Mouse (Mus musculus): ENCODE data around the gene Fbxo5. TPM values are rescaled to one million over a fixed set of nuclear protein-coding genes. Genes with fewer than 3 reads are reported as not detected.

The Fbxo5 gene
- 2.7 and 3.4 TPM in 2 replicates for polyA plus RNA-seq (2012)

DNA sequence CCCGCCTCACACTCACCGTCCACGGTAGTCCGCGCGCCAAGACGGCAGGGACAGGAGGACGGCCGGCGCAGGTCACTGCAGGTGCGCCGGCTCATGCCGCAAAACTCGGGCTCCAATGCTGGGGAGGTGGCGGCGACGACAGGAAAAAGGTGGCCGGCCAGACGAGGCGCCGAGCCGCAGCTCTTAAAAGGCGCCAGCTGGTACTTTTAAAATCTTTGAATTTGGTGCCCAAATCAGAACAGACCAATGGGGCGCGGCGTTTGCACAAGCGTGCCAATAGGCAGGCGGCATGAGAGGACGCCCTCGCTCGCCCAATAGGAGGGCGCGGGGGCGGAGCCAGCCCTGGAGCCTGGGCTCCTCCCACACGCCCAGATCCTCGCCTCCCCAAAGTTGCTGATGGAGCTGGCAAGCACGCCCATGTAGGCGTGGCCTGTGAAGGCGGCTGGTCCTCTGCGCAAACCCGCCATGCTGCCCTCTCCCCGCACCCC is at the start of gene Fbxo5:
Gene Fbxo5, minus strand, starts transcription at position 358 of the 488 bp plus-strand sequence.
- TF ChIP-seq TAL1 (IDR thresholded peaks at IDR 0.05; ENCODE audit: low read length) (no peak), GATA1 (IDR thresholded peaks at IDR 0.05; ENCODE audit: low read length) (no peak)
- Histone ChIP-seq H3K4me1 (ENCODE audit: control insufficient read depth) (peaks cover 53% of the 10 kb centered on the region), H3K9me3 (ENCODE audit: control insufficient read depth, low read length) (peaks cover 2% of the 10 kb centered on the region; the same call in 1 of the 2 replicates), H3K36me3 (ENCODE audit: control insufficient read depth) (peaks cover 46% of the 10 kb centered on the region), H3K27me3 (ENCODE audit: control insufficient read depth) (no peaks in the 10 kb centered on the region), H3K4me3 (replicated peaks) (peak within 1 kb of the TSS; percentile 99)

DNA sequence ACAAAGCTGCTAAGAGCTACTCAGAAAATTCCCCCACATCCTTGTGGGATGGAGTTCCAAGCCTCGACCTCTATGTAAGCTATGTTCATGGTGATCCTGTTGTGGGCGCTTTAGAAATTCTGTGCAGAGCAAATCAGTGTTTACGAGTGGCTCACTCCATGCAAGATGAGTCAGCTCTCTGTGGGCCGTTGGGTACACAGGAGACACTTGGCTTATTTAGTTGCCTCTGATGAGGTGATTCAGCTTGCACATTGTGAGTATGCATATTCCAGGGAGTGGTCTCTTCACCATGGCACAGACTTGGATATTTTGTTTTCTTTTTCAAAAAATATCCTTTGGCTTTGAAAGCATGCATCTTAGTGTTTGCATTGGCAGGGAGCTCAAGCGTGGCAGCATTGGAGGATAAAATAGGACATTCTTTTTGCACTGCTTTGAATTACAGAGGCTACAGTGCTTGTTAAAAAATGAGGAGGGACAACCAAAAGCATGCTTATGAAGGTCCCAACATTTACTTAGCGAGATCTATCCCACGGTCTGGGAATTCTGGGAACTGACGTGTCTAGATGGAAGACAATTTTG is 48.0 kb upstream of the Fbxo5 start:
- Histone ChIP-seq H3K4me1 (ENCODE audit: control insufficient read depth) (no peaks in the 10 kb centered on the region), H3K9me3 (ENCODE audit: control insufficient read depth, low read length) (no peaks in the 10 kb centered on the region), H3K27me3 (ENCODE audit: control insufficient read depth) (no peaks in the 10 kb centered on the region), H3K36me3 (ENCODE audit: control insufficient read depth) (no peaks in the 10 kb centered on the region), H3K4me3 (replicated peaks) (no peak overlapping the region)
- TF ChIP-seq GATA1 (IDR thresholded peaks at IDR 0.05; ENCODE audit: low read length) = no peak
- no peak for TF ChIP-seq TAL1 (IDR thresholded peaks at IDR 0.05; ENCODE audit: low read length)

DNA sequence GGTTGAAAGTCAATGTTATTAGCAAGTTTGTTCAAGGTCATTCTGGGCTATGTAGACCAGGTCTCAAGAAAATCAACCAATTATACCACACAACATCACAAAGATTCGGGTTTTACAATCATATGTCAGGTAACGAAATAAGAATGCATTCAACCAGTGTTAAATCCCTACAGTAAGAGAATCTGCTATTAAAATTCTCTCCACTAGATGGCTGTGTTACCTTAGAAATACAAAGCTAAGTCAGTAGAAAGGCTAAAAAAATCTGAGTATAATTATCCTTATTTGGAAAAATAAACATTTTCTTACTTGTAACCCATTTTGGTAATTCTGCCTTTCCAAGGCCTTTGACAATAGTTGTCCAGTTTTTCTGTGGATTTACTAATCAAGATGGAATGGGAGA is 41.5 kb upstream of the Fbxo5 start:
- H3K4me1 ChIP-seq (ENCODE audit: control insufficient read depth) = no peaks in the 10 kb centered on the region
- H3K9me3 ChIP-seq (ENCODE audit: control insufficient read depth, low read length) = no peaks in the 10 kb centered on the region
- H3K27me3 ChIP-seq (ENCODE audit: control insufficient read depth) = no peaks in the 10 kb centered on the region
- TF ChIP-seq TAL1 (IDR thresholded peaks at IDR 0.05; ENCODE audit: low read length) = no peak
- H3K36me3 ChIP-seq (ENCODE audit: control insufficient read depth) = no peaks in the 10 kb centered on the region
- H3K4me3 ChIP-seq (replicated peaks) = no peak overlapping the region

DNA sequence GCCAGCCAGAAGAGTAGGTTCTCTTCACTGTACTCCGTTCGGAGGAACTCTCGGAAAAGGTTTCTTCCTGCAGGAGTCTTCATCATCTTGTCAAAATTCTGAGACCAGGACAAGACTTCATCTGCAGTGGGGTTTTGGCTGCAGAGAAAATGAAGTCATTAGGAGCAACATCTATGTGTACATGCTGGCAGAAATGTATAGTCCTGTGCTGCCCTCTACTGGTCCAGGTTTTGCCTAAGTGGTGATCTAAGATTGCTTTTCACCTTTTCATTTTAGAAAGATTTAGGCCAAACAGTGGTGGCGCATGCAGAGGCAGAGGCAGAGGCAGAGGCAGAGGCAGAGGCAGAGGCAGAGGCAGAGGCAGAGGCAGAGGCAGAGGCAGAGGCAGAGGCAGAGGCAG is 36.0 kb upstream of the Fbxo5 start:
- no peaks in the 10 kb centered on the region for H3K27me3 ChIP-seq (ENCODE audit: control insufficient read depth)
- H3K4me1 ChIP-seq (ENCODE audit: control insufficient read depth) = no peaks in the 10 kb centered on the region
- no peaks in the 10 kb centered on the region for H3K9me3 ChIP-seq (ENCODE audit: control insufficient read depth, low read length)
- TF ChIP-seq TAL1 (IDR thresholded peaks at IDR 0.05; ENCODE audit: low read length) (no peak), GATA1 (IDR thresholded peaks at IDR 0.05; ENCODE audit: low read length) (no peak)
- H3K36me3 ChIP-seq (ENCODE audit: control insufficient read depth) = no peaks in the 10 kb centered on the region
- no peak overlapping the region for H3K4me3 ChIP-seq (replicated peaks)

DNA sequence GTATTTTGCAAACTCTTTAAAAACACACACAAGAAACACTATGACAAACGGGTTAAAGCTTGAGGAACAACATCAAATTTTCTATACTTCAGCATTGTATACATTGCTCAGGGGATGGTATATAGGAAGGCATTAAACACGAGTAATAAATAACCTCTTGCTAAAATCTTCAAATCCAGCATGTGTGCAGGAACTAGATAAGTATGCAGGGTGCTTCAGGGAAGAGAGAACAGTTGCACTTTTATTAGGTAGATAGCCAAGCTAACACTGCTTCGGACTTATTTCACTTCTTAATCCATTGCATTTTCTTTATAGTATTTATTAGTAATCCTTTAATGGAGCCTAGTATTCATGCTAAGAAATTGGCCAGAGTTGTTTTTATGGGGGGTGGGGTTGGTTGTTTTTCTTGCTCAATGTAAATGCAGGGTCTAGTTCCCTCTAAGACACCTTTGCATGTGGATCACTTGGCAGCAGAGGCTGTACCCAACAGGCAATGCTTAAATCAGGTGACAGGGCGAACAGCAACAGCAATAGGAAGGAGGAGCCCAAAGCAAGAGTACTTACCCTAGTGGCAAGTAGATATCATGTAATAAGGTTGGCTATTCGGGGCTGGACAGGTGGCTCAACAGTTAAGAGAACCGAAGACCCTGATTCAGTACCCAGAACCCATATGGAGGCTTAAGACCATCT is 21.1 kb upstream of the Fbxo5 start:
- Histone ChIP-seq H3K9me3 (ENCODE audit: control insufficient read depth, low read length) (peaks cover 8% of the 10 kb centered on the region), H3K36me3 (ENCODE audit: control insufficient read depth) (peaks cover 12% of the 10 kb centered on the region), H3K27me3 (ENCODE audit: control insufficient read depth) (no peaks in the 10 kb centered on the region), H3K4me1 (ENCODE audit: control insufficient read depth) (peaks cover 41% of the 10 kb centered on the region), H3K4me3 (replicated peaks) (no peak overlapping the region)
- TF ChIP-seq TAL1 (IDR thresholded peaks at IDR 0.05; ENCODE audit: low read length) (no peak), GATA1 (IDR thresholded peaks at IDR 0.05; ENCODE audit: low read length) (no peak)

DNA sequence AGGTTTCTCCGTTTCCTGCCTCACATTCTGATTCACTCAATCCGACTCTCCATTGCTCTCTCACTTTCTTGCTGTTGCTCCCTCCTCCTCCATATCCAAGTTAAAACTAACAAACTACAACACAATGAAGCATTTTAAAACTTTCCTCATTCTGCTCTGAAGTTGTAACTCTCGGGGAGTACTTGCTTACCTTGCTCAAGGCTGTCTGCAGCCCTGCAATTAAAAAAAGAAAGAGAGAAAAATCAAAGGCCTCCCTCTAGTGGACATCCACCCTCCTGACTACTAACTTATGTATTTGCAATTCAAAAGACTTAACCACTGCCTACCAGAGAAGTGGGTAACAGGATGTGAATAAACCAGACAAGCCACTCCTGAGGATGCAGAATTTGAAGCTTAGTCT is 19.4 kb upstream of the Fbxo5 start:
- Histone ChIP-seq H3K4me1 (ENCODE audit: control insufficient read depth) (peaks cover 51% of the 10 kb centered on the region), H3K27me3 (ENCODE audit: control insufficient read depth) (no peaks in the 10 kb centered on the region), H3K36me3 (ENCODE audit: control insufficient read depth) (peaks cover 26% of the 10 kb centered on the region), H3K4me3 (replicated peaks) (peak overlapping the region; percentile 98), H3K9me3 (ENCODE audit: control insufficient read depth, low read length) (peaks cover 8% of the 10 kb centered on the region)
- TF ChIP-seq TAL1 (IDR thresholded peaks at IDR 0.05; ENCODE audit: low read length) (no peak), GATA1 (IDR thresholded peaks at IDR 0.05; ENCODE audit: low read length) (no peak)

DNA sequence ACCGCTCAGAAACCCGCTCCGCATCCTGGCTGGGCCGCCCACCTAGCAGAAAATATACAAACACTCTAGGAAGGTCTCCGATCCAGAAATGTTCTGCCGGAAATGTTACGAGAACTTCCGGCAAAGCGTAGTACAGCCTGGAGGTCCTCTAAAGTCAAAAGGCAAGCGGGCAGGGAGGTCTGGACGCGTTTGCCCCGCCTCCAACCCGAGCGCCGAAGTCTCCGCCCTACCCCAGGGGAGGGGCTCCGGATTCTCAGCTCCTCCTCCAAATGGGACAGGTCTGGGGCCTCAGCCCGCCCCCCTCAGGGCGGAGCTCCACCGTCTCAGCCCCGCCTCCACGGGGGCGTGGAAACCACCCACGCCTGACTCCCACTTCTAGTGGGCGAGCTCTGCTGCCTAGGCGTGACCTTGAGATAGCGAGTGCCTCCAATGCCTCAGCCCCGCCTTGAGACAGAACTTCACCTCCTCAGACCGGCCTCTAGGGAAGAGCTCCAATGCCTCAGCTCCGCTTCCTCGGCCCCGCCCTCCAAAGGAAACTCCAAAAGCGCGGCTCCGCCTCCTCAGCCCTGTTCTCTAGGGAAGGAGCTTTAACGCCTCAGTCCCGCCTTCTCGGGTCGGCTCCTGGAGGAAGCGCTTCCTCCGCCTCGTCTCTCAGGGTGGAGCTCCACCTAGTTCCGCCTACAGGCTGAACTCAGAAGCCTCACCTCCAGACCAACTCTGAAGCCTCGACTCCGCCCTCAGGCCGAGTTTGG is 18.5 kb upstream of the Fbxo5 start, which contains the start of gene Mtrf1l:
Gene Mtrf1l, minus strand, starts transcription at position 171 of the 752 bp plus-strand sequence.
- Histone ChIP-seq H3K4me1 (ENCODE audit: control insufficient read depth) (peaks cover 51% of the 10 kb centered on the region), H3K27me3 (ENCODE audit: control insufficient read depth) (no peaks in the 10 kb centered on the region), H3K4me3 (replicated peaks) (peak within 1 kb of the TSS; percentile 98), H3K36me3 (ENCODE audit: control insufficient read depth) (peaks cover 35% of the 10 kb centered on the region), H3K9me3 (ENCODE audit: control insufficient read depth, low read length) (peaks cover 8% of the 10 kb centered on the region)
- TF ChIP-seq TAL1 (IDR thresholded peaks at IDR 0.05; ENCODE audit: low read length) = no peak
- TF ChIP-seq GATA1 (IDR thresholded peaks at IDR 0.05; ENCODE audit: low read length) = no peak

DNA sequence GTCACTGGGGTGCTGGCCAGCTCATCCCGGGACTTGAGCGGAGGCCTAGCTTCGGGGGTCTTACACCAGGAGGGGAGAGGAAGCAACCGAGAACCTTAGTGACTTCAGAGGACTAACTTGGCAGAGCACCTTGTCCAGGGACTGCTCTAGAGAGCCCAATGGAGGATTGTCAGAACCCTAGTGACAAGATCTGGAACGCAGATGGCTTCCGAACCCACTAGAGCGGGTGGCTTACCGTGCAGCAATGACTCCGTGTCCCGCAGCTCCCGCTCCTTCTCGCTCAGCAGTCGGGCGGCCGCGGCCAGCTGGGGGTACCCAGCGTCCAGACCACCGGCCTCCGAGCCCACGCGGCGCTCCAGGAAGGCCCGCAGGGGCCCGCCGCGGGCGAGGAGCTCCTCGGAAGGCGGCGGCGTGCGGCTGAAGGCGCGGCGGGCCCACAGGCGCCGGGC is 17.9 kb upstream of the Fbxo5 start:
- peaks cover 8% of the 10 kb centered on the region for H3K9me3 ChIP-seq (ENCODE audit: control insufficient read depth, low read length)
- H3K27me3 ChIP-seq (ENCODE audit: control insufficient read depth) = no peaks in the 10 kb centered on the region
- peaks cover 41% of the 10 kb centered on the region for H3K36me3 ChIP-seq (ENCODE audit: control insufficient read depth)
- peak overlapping the region; percentile 98 for H3K4me3 ChIP-seq (replicated peaks)
- peaks cover 51% of the 10 kb centered on the region for H3K4me1 ChIP-seq (ENCODE audit: control insufficient read depth)
- TF ChIP-seq TAL1 (IDR thresholded peaks at IDR 0.05; ENCODE audit: low read length) (no peak), GATA1 (IDR thresholded peaks at IDR 0.05; ENCODE audit: low read length) (no peak)

DNA sequence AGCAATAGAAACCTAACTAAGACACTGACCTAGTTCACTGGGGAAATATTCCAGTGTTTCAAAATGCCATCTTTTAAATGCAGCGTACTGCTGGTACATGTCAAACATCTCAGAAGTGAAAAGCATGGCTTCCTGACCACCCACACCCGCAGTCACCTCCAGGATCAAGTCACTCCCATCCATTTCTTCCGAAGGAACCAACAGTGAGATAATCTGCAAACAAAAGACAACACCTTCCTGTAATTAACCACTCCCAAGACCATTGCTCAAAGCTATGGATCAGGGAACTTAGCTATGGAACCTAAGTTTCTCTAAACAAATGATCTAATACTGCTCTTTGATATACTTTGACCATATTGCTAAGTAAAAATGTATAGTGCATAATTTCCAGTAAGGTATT is 13.4 kb upstream of the Fbxo5 start:
- Histone ChIP-seq H3K9me3 (ENCODE audit: control insufficient read depth, low read length) (peaks cover 8% of the 10 kb centered on the region), H3K4me1 (ENCODE audit: control insufficient read depth) (peaks cover 25% of the 10 kb centered on the region), H3K4me3 (replicated peaks) (no peak overlapping the region), H3K36me3 (ENCODE audit: control insufficient read depth) (peaks cover 82% of the 10 kb centered on the region), H3K27me3 (ENCODE audit: control insufficient read depth) (no peaks in the 10 kb centered on the region)
- TF ChIP-seq GATA1 (IDR thresholded peaks at IDR 0.05; ENCODE audit: low read length) (no peak), TAL1 (IDR thresholded peaks at IDR 0.05; ENCODE audit: low read length) (no peak)

All from erythroblast, embryonic 14.5 days (primary cell).